ENCODE assay signal across 8 mouse cellular contexts in the genomic region with DNA sequence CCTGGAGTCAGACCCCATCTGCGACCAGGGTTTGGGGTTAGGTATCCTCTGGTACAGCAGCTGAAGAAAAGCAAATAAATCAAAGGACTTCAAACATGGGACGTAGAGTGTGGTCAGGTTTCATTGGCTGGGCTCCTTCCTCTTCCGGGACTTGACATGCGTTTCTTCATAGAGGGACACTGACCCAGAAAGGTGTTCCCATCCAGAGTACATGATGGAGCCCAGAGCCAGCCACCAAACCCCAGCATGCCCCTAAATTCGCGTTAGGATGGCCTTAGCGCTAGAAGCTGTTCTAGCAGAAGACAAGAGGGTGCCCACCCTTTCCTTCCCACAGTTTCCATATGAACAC. TPM values are rescaled to one million over a fixed set of nuclear protein-coding genes. Genes with fewer than 3 reads are reported as not detected.
A peak's percentile ranks its signal among the peaks of the same experiment; 100 is the strongest.
DNase-seq lines count a peak whose midpoint lies in the region; ATAC-seq and TF ChIP-seq lines count a peak whose summit lies in the region.

No protein-coding gene starts in this region.

- peak overlapping the region; percentile 29; the same call in 1 of the 2 replicates for H3K9ac ChIP-seq in lung, postnatal 0 days (replicated peaks; ENCODE audit: low read depth)
- H3K9ac ChIP-seq in forebrain, embryonic 12.5 days, result no peak overlapping the region
- 0 out of 2 replicates have a peak overlapping the region, but pooled peaks have one; percentile 39 for H3K9ac ChIP-seq in limb, embryonic 15.5 days

- WGBS in lung, postnatal 0 days, result 8% methylated on average over 7 of the region's 7 CpGs
- WGBS in forebrain, embryonic 12.5 days, result 33% methylated on average over 7 of the region's 7 CpGs
- 15% methylated on average over 7 of the region's 7 CpGs for WGBS in limb, embryonic 15.5 days
- WGBS in olfactory bulb, adult 2 months, result 22% methylated on average over 7 of the region's 7 CpGs

- peak overlapping the region; percentile 95 for H3K4me2 ChIP-seq in lung, postnatal 0 days (replicated peaks; ENCODE audit: low read depth, low read length)
- H3K4me2 ChIP-seq in forebrain, embryonic 12.5 days, result peak overlapping the region; percentile 85
- H3K4me2 ChIP-seq in limb, embryonic 15.5 days, result peak overlapping the region; percentile 97

- peak; percentile 45 for ATAC-seq in lung, postnatal 0 days
- no peak; the same call in 1 of the 2 replicates for ATAC-seq in forebrain, embryonic 12.5 days (ENCODE audit: low FRiP score)
- ATAC-seq in limb, embryonic 15.5 days (ENCODE audit: insufficient number of reproducible peaks, low FRiP score, low TSS enrichment, low read depth), result no peak

- no peaks in the 10 kb centered on the region for H3K36me3 ChIP-seq in lung, postnatal 0 days (ENCODE audit: insufficient read depth, low read length)
- no peaks in the 10 kb centered on the region for H3K36me3 ChIP-seq in forebrain, embryonic 12.5 days (replicated peaks)
- no peaks in the 10 kb centered on the region for H3K36me3 ChIP-seq in limb, embryonic 15.5 days

- H3K4me1 ChIP-seq in lung, postnatal 0 days (ENCODE audit: insufficient read depth, low read depth, low read length), result no peaks in the 10 kb centered on the region; the same call in 1 of the 2 replicates
- peaks cover 9% of the 10 kb centered on the region; the same call in 1 of the 2 replicates for H3K4me1 ChIP-seq in forebrain, embryonic 12.5 days
- H3K4me1 ChIP-seq in limb, embryonic 15.5 days, result peaks cover 12% of the 10 kb centered on the region
- H3K4me1 ChIP-seq in olfactory bulb, adult 2 months (ENCODE audit: control insufficient read depth, insufficient read depth, low read length), result peaks cover 9% of the 10 kb centered on the region

- no peak for TF ChIP-seq POLR2A in olfactory bulb, adult 2 months (IDR thresholded peaks at IDR 0.05; ENCODE audit: insufficient read depth, low read depth, low read length)

- H3K9me3 ChIP-seq in lung, postnatal 0 days (ENCODE audit: low read length), result no peaks in the 10 kb centered on the region
- no peaks in the 10 kb centered on the region for H3K9me3 ChIP-seq in forebrain, embryonic 12.5 days
- no peaks in the 10 kb centered on the region for H3K9me3 ChIP-seq in limb, embryonic 15.5 days

- peak overlapping the region; percentile 76 for H3K4me3 ChIP-seq in lung, postnatal 0 days (ENCODE audit: low read depth, low read length)
- H3K4me3 ChIP-seq in forebrain, embryonic 12.5 days (replicated peaks), result peak overlapping the region; percentile 68
- H3K4me3 ChIP-seq in limb, embryonic 15.5 days, result peak overlapping the region; percentile 80
- H3K4me3 ChIP-seq in olfactory bulb, adult 2 months (ENCODE audit: insufficient read depth, low read depth, low read length), result peak overlapping the region; percentile 72

- H3K27ac ChIP-seq in lung, postnatal 0 days (ENCODE audit: low read length), result no peak overlapping the region
- no peak overlapping the region for H3K27ac ChIP-seq in forebrain, embryonic 12.5 days
- no peak overlapping the region for H3K27ac ChIP-seq in limb, embryonic 15.5 days
- no peak overlapping the region for H3K27ac ChIP-seq in olfactory bulb, adult 2 months (ENCODE audit: insufficient read depth, low read depth, low read length)

- TF ChIP-seq EP300 in lung, postnatal 0 days (IDR thresholded peaks at IDR 0.05), result no peak

- no peak for DNase-seq in lung, postnatal 0 days (ENCODE audit: low spot score)
- DNase-seq in lung, postnatal 10 days, result no peak
- no peak for DNase-seq in embryo, embryonic 10 days (ENCODE audit: low spot score)
- no peak for DNase-seq in gastrocnemius, postnatal 10 days
- DNase-seq in adipocyte (ENCODE audit: low spot score), result no peak

- TF ChIP-seq CTCF in lung, postnatal 0 days (IDR thresholded peaks at IDR 0.05), result no peak
- no peak for TF ChIP-seq CTCF in olfactory bulb, adult 2 months (IDR thresholded peaks at IDR 0.05; ENCODE audit: insufficient read depth, low read depth, low read length)

- H3K27me3 ChIP-seq in lung, postnatal 0 days (replicated peaks; ENCODE audit: insufficient read depth, low read length), result no peaks in the 10 kb centered on the region
- peaks cover 20% of the 10 kb centered on the region for H3K27me3 ChIP-seq in forebrain, embryonic 12.5 days
- no peaks in the 10 kb centered on the region for H3K27me3 ChIP-seq in limb, embryonic 15.5 days

RNA-seq across cellular contexts. Expression of a gene that starts 0.4 kb away (rescaled TPM):
- 23.3 and 24.2 TPM in 2 replicates for polyA plus RNA-seq in lung, postnatal 0 days (2015; fragmentation: Nextera tagmentation; extraction: Ambion mirVana)
- 6.7 and 9.2 TPM in 2 replicates for polyA plus RNA-seq in forebrain, embryonic 12.5 days (2016; fragmentation: Nextera tagmentation; extraction: Ambion mirVana)
- polyA plus RNA-seq in limb, embryonic 15.5 days (2015; fragmentation: Nextera tagmentation; extraction: Ambion mirVana), result 26.2 and 29.2 TPM in 2 replicates
- polyA plus RNA-seq in olfactory bulb, adult 2 months (2012; ENCODE audit: insufficient read depth, insufficient read length, low replicate concordance, missing spikeins), result not detected in 2 replicates
- total RNA-seq in gastrocnemius, postnatal 10 days (2021), result 1 to 10 TPM; 3.3 to 6.0 TPM

RNA-seq across cellular contexts. Expression of a gene that starts 11.4 kb away (rescaled TPM):
- polyA plus RNA-seq in lung, postnatal 0 days (2015; fragmentation: Nextera tagmentation; extraction: Ambion mirVana), result 7.7 and 9.2 TPM in 2 replicates
- polyA plus RNA-seq in forebrain, embryonic 12.5 days (2016; fragmentation: Nextera tagmentation; extraction: Ambion mirVana), result 18.5 and 20.1 TPM in 2 replicates
- polyA plus RNA-seq in limb, embryonic 15.5 days (2015; fragmentation: Nextera tagmentation; extraction: Ambion mirVana), result 10.0 and 10.1 TPM in 2 replicates
- polyA plus RNA-seq in olfactory bulb, adult 2 months (2012; ENCODE audit: insufficient read depth, insufficient read length, low replicate concordance, missing spikeins), result not detected in 2 replicates
- total RNA-seq in gastrocnemius, postnatal 10 days (2021), result 1 to 10 TPM; 3.3 to 6.2 TPM

RNA-seq across cellular contexts. Expression of a gene that starts 59.3 kb away (rescaled TPM):
- polyA plus RNA-seq in lung, postnatal 0 days (2015; fragmentation: Nextera tagmentation; extraction: Ambion mirVana), result 135 and 145 TPM in 2 replicates
- 197 and 211 TPM in 2 replicates for polyA plus RNA-seq in forebrain, embryonic 12.5 days (2016; fragmentation: Nextera tagmentation; extraction: Ambion mirVana)
- polyA plus RNA-seq in limb, embryonic 15.5 days (2015; fragmentation: Nextera tagmentation; extraction: Ambion mirVana), result 185 and 197 TPM in 2 replicates
- polyA plus RNA-seq in olfactory bulb, adult 2 months (2012; ENCODE audit: insufficient read depth, insufficient read length, low replicate concordance, missing spikeins), result 584 and 674 TPM in 2 replicates
- total RNA-seq in gastrocnemius, postnatal 10 days (2021), result 100 to 1,000 TPM in 1 of 2 experiments, 10 to 100 TPM in 1; 92.4 to 125 TPM
